Mouse (Mus musculus) cortical plate, adult 2 months (tissue): ENCODE measurements at regions not wholly inside any gene's neighbourhood (a gene's known extent, or its start where the extent isn't known, plus 50 kb on each side); places are given as distances from the start of the nearest gene placed in this dataset.
A peak's percentile ranks its signal among the peaks of the same experiment; 100 is the strongest.
"Not testable (repeated sequence)": the region's sequence is repeated elsewhere in the genome, so short reads cannot be mapped to it uniquely, and the experiment has no call there.

Experiments used
- H3K27ac ChIP-seq: fragments of 200-500 bp; 2 replicates; pipeline ENCODE4 v1.5.1; 2012; ENCODE audit warnings: low read length, control low read depth, inconsistent platforms; ENCODE audit not compliant: insufficient read depth
- H3K4me1 ChIP-seq: fragments of 200-500 bp; 2 replicates; pipeline ENCODE4 v1.6.1; 2011; ENCODE audit warnings: low read length; ENCODE audit not compliant: control insufficient read depth, insufficient read depth
- H3K4me3 ChIP-seq: fragments of 200-500 bp; 2 replicates; pipeline ENCODE4 v1.5.1; 2011; ENCODE audit warnings: mild to moderate bottlenecking, low read length, control low read depth; ENCODE audit not compliant: insufficient read depth
- CTCF ChIP-seq: fragments of 200-500 bp; IDR thresholded peaks from 2 replicates; pipeline ENCODE4 v1.5.1; 2011; ENCODE audit warnings: mild to moderate bottlenecking, control low read depth, low read length; ENCODE audit not compliant: insufficient read depth; ENCODE audit errors: extremely low read depth
- POLR2A ChIP-seq: fragments of 200-500 bp; IDR thresholded peaks from 2 replicates; pipeline ENCODE4 v1.6.1; 2011; ENCODE audit warnings: mild to moderate bottlenecking, low read length, control low read depth; ENCODE audit not compliant: insufficient read depth; ENCODE audit errors: extremely low read depth

- no peak overlapping the region for H3K27ac ChIP-seq
- H3K4me3 ChIP-seq: no peak overlapping the region
- TF ChIP-seq CTCF (no peak), POLR2A (no peak)
- H3K4me1 ChIP-seq: no peaks in the 10 kb centered on the region
These were observed 589.7 kb downstream of the Brinp3 start for GRCm38 (mm10) chr1:147084129-147084799.

DNA sequence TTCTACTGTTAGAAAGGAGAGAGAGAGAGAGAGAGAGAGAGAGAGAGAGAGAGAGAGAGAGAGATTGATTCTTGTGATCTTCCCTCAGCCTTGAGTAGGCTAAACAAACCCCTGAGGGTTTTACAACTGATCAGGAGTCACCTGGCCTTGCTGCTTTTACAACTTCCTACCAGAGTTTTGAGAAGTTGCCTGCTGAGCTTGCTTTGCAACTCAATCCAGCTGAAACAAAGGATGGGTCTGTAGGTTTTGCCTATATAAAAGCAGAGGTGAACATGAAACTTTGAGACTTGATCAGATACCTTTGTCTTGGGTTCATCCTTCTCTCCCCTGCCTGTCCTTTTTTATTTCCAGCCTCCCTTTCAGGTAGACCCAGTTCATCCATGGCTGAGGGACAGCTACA is 631.0 kb downstream of the Brinp3 start:
- Histone ChIP-seq H3K4me3 (no peak overlapping the region), H3K27ac (no peak overlapping the region), H3K4me1 (no peaks in the 10 kb centered on the region)
- no peak for TF ChIP-seq POLR2A

DNA sequence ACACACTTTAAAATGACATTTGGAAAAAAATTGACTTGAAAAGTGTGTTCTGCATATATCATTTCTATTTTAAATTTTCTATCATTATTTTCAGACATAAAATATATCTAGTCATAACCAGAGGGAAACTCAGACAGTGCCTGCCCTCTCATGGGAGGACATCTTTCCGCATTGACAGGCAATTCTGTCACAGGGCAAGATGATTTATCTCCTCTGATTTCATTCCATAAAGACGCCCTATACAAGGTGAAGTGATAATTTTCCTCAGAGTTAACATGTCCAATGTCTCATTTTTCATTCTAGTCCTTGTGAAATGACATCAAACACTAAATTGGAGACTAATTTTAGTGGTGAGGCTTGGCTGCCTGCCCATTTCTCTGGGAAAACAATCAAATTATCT is 643.6 kb downstream of the Brinp3 start:
- TF ChIP-seq CTCF (no peak), POLR2A (no peak)
- no peaks in the 10 kb centered on the region for H3K4me1 ChIP-seq
- no peak overlapping the region for H3K4me3 ChIP-seq
- no peak overlapping the region for H3K27ac ChIP-seq

DNA sequence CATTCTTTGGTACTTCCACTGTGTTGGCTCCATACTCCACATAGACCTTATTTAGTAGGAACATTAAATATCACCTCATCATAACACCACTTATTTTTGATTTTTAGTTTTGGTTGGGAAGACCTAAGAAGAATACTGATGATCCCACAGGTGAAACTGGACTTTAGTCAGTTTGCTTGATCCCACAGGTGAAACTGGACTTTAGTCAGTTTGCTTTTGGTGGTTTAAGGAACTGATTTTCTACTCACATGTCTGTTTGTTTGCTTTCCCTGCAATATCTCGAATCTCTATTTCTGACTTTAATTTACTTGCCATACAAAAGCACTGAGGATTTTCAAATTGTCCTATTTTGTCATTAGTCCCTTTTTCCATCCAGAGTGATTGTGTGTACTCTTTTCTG is 680.8 kb downstream of the Brinp3 start:
- Histone ChIP-seq H3K4me1 (no peaks in the 10 kb centered on the region), H3K27ac (no peak overlapping the region), H3K4me3 (no peak overlapping the region)
- no peak for TF ChIP-seq POLR2A
- TF ChIP-seq CTCF: no peak

DNA sequence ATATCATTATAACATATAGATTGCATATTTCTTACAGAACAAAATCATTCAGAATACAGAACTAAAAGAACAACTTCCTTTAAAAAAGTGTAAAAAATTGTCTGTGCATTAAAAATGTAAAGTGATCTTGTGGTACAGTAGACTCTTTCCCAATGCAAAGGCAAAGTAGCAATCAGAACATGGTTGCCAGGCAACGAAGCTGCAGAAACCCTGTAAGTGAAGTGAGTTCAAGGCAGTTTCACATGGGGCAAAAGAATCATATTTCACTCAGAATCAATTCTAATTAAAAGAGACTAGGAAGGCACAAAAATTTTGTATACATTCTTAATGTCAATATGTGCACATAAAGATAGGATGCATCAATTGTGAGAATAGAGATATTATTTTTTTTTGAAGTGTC is 692.2 kb downstream of the Brinp3 start:
- H3K27ac ChIP-seq: no peak overlapping the region
- TF ChIP-seq POLR2A (no peak), CTCF (no peak)

DNA sequence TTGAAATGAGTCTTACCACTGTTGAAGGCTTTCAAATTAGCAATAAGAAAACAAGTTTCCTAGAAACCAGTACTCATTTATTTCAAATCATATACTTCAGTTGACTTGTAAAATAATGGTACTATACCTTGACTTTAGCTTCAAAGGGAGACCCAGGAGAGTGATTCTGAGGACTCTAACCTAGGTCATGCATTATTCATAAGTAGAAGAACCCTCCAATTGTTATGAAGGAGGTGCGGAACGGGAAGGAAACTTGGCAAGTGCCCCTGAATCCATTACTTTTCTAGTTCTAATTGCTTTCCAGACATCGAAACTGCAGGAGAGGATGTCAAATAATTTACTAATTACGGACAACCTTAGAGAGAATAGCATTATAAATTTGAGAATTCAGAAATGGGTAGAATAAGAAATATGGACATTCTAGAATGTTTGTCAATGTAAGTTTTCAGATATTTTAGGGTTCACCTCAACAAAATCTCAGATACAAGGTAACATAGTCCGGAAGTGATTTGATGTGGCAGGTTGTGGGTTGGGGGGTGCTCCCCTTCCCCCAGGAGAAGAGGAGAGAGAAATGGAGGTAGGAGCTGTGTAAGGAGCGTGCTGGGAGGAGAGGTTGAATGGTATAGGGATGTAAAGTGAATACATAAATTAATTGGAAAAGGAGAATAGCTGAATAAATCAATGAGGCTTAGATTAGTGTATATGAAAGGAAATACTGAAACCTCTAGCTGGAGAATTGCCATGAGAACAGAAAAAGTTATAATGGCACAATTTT is 692.9 kb downstream of the Brinp3 start:
- Histone ChIP-seq H3K4me1 (no peaks in the 10 kb centered on the region), H3K4me3 (no peak overlapping the region), H3K27ac (no peak overlapping the region)
- TF ChIP-seq POLR2A: no peak

More for the DNA sequence above, 692.2 kb downstream of the Brinp3 start:
- no peak overlapping the region for H3K4me3 ChIP-seq
- no peaks in the 10 kb centered on the region for H3K4me1 ChIP-seq

GRCm38 (mm10) chr1:147199959-147200358 is 705.4 kb downstream of the Brinp3 start:
- not testable (repeated sequence) for H3K27ac ChIP-seq, H3K4me1 ChIP-seq, H3K4me3 ChIP-seq

- H3K27ac ChIP-seq, H3K4me1 ChIP-seq, H3K4me3 ChIP-seq: not testable (repeated sequence)
These were observed 720.3 kb downstream of the Brinp3 start for GRCm38 (mm10) chr1:147214890-147215289.

- TF ChIP-seq POLR2A (no peak), CTCF (no peak)
- no peaks in the 10 kb centered on the region for H3K4me1 ChIP-seq
- no peak overlapping the region for H3K4me3 ChIP-seq
- no peak overlapping the region for H3K27ac ChIP-seq
These were observed 723.4 kb downstream of the Brinp3 start for GRCm38 (mm10) chr1:147217965-147218364.

- no peaks in the 10 kb centered on the region for H3K4me1 ChIP-seq
- TF ChIP-seq CTCF (no peak), POLR2A (no peak)
- no peak overlapping the region for H3K27ac ChIP-seq
- no peak overlapping the region for H3K4me3 ChIP-seq
These were observed 724.9 kb downstream of the Brinp3 start for GRCm38 (mm10) chr1:147219438-147219837.

- no peaks in the 10 kb centered on the region for H3K4me1 ChIP-seq
- no peak overlapping the region for H3K4me3 ChIP-seq
- TF ChIP-seq CTCF: peak; percentile 43
- no peak for TF ChIP-seq POLR2A
- H3K27ac ChIP-seq: no peak overlapping the region
These were observed 728.8 kb downstream of the Brinp3 start for GRCm38 (mm10) chr1:147223232-147223925.
